Mouse (Mus musculus) MEL (cell line): ENCODE data around the gene Tanc1. TPM values are rescaled to one million over a fixed set of nuclear protein-coding genes. Genes with fewer than 3 reads are reported as not detected.

Experiments
- DNase-seq: peaks from one replicate; pipeline ENCODE4 v3.0.0; 2011; ENCODE audit warnings: low read depth, low spot score
- H3K27ac ChIP-seq: 2 replicates; pipeline ENCODE4 v1.5.1; 2012; ENCODE audit warnings: low read depth, mild to moderate bottlenecking, control low read depth, low read length, moderate library complexity; ENCODE audit not compliant: control insufficient read depth
- H3K27me3 ChIP-seq, 2 experiments: fragments of 150-350 bp in 1 of 2; sonication (generic) in 1 of 2; 2 replicates each; pipeline ENCODE4 v1.6.1; 2012; ENCODE audit warnings: low read length in 2 of 2, mild to moderate bottlenecking in 2 of 2, improper control_type of control experiment in 1 of 2, moderate library complexity in 1 of 2; ENCODE audit not compliant: insufficient read depth in 2 of 2, control insufficient read depth in 1 of 2
- H3K36me3 ChIP-seq, 2 experiments: 2 replicates each; pipeline ENCODE4 v1.6.1; 2012 to 2014; ENCODE audit warnings: low read length in 2 of 2, improper control_type of control experiment in 1 of 2, inconsistent platforms in 1 of 2, mild to moderate bottlenecking in 1 of 2; ENCODE audit not compliant: insufficient read depth in 2 of 2, control insufficient read depth in 1 of 2
- H3K4me1 ChIP-seq, 2 experiments: fragments of 150-350 bp in 1 of 2; sonication (generic) in 1 of 2; 2 replicates each; pipeline ENCODE4 v1.6.1; 2012; ENCODE audit warnings: low read length in 2 of 2, improper control_type of control experiment in 1 of 2, mild to moderate bottlenecking in 1 of 2; ENCODE audit not compliant: insufficient read depth in 2 of 2, control insufficient read depth in 1 of 2
- H3K4me3 ChIP-seq, 2 experiments: fragments of 150-350 bp in 1 of 2; sonication (generic) in 1 of 2; 2 replicates each; pipeline ENCODE4 v1.5.1; 2012; ENCODE audit warnings: low read depth in 2 of 2, low read length in 2 of 2, mild to moderate bottlenecking in 2 of 2, moderate library complexity in 2 of 2, control low read depth in 1 of 2, improper control_type of control experiment in 1 of 2; ENCODE audit not compliant: control insufficient read depth in 1 of 2, insufficient read depth in 1 of 2
- H3K79me2 ChIP-seq: 2 replicates; pipeline ENCODE4 v1.6.1; 2012; ENCODE audit warnings: mild to moderate bottlenecking, low read length, moderate library complexity; ENCODE audit not compliant: control insufficient read depth, poor library complexity, insufficient read depth
- H3K9ac ChIP-seq: 2 replicates; pipeline ENCODE4 v1.6.1; 2012; ENCODE audit warnings: low read depth, mild to moderate bottlenecking, control low read depth, low read length, moderate library complexity; ENCODE audit not compliant: control insufficient read depth, poor library complexity, severe bottlenecking
- H3K9me3 ChIP-seq: fragments of 150-350 bp; sonication (generic); replicated peaks from 2 replicates; pipeline ENCODE4 v1.6.1; 2012; ENCODE audit warnings: mild to moderate bottlenecking, low read length, improper control_type of control experiment, moderate library complexity; ENCODE audit not compliant: insufficient read depth
- BHLHE40 ChIP-seq: IDR thresholded peaks from 2 replicates; pipeline ENCODE4 v1.6.1; 2012; ENCODE audit warnings: low read depth, mild to moderate bottlenecking, inconsistent platforms, low read length, improper control_type of control experiment, borderline replicate concordance
- CHD1 ChIP-seq: IDR thresholded peaks from 2 replicates; pipeline ENCODE4 v1.6.1; 2012; ENCODE audit warnings: low read depth, mild to moderate bottlenecking, inconsistent platforms, low read length, improper control_type of control experiment
- CHD2 ChIP-seq: IDR thresholded peaks from 2 replicates; pipeline ENCODE4 v1.6.1; 2011; ENCODE audit warnings: low read length, improper control_type of control experiment
- CTCF ChIP-seq, 3 experiments: IDR thresholded peaks in 2 of 3; conservative IDR thresholded peaks in 1 of 3; 2 replicates each; pipeline ENCODE4 v1.5.1; 2011 to 2012; ENCODE audit warnings: low read length in 3 of 3, low read depth in 2 of 3, mild to moderate bottlenecking in 2 of 3, improper control_type of control experiment in 1 of 3, inconsistent platforms in 1 of 3, mixed read lengths in 1 of 3, moderate library complexity in 1 of 3; ENCODE audit not compliant: control insufficient read depth in 1 of 3, insufficient read depth in 1 of 3, poor library complexity in 1 of 3, severe bottlenecking in 1 of 3
- ETS1 ChIP-seq: IDR thresholded peaks from 2 replicates; pipeline ENCODE4 v1.6.1; 2012; ENCODE audit warnings: low read depth, mild to moderate bottlenecking, inconsistent platforms, low read length, improper control_type of control experiment, moderate library complexity
- JUND ChIP-seq: IDR thresholded peaks from 2 replicates; pipeline ENCODE4 v1.6.1; 2011; ENCODE audit warnings: low read depth, mild to moderate bottlenecking, improper control_type of control experiment, low read length
- MAFK ChIP-seq: IDR thresholded peaks from 2 replicates; pipeline ENCODE4 v1.6.1; 2011; ENCODE audit warnings: low read depth, mild to moderate bottlenecking, low read length, improper control_type of control experiment, borderline replicate concordance
- MAX ChIP-seq: IDR thresholded peaks from 2 replicates; pipeline ENCODE4 v1.6.1; 2011; ENCODE audit warnings: low read length, improper control_type of control experiment
- MAZ ChIP-seq: IDR thresholded peaks from 2 replicates; pipeline ENCODE4 v1.6.1; 2012; ENCODE audit warnings: low read depth, mild to moderate bottlenecking, inconsistent platforms, low read length, improper control_type of control experiment
- MEF2A ChIP-seq: IDR thresholded peaks from 2 replicates; pipeline ENCODE4 v1.6.1; 2014; ENCODE audit warnings: low read depth, mild to moderate bottlenecking, inconsistent platforms, low read length, improper control_type of control experiment; ENCODE audit not compliant: poor library complexity, insufficient replicate concordance, severe bottlenecking; ENCODE audit errors: extremely low read depth
- MYC ChIP-seq: IDR thresholded peaks from 2 replicates; pipeline ENCODE4 v1.6.1; 2011; ENCODE audit warnings: low read depth, mild to moderate bottlenecking, low read length, improper control_type of control experiment, moderate library complexity
- POLR2A ChIP-seq, 2 experiments: IDR thresholded peaks; 2 replicates each; pipeline ENCODE4 v1.6.1; 2011 to 2012; ENCODE audit warnings: low read length in 2 of 2, mild to moderate bottlenecking in 2 of 2, control low read depth in 1 of 2, improper control_type of control experiment in 1 of 2, low read depth in 1 of 2, moderate library complexity in 1 of 2; ENCODE audit not compliant: control insufficient read depth in 1 of 2, insufficient read depth in 1 of 2, poor library complexity in 1 of 2
- POLR2AphosphoS2 ChIP-seq: IDR thresholded peaks from 2 replicates; pipeline ENCODE4 v1.6.1; 2011; ENCODE audit warnings: low read length, improper control_type of control experiment
- RAD21 ChIP-seq: IDR thresholded peaks from 2 replicates; pipeline ENCODE4 v1.6.1; 2011; ENCODE audit warnings: mild to moderate bottlenecking, low read depth, low read length, improper control_type of control experiment
- SIN3A ChIP-seq: IDR thresholded peaks from 2 replicates; pipeline ENCODE4 v1.6.1; 2012; ENCODE audit warnings: low read length, improper control_type of control experiment, inconsistent platforms
- TAL1 ChIP-seq: IDR thresholded peaks from 2 replicates; pipeline ENCODE4 v1.6.1; 2012; ENCODE audit warnings: mild to moderate bottlenecking, inconsistent platforms, low read length, moderate library complexity, mixed read lengths
- TBP ChIP-seq: IDR thresholded peaks from 2 replicates; pipeline ENCODE4 v1.8.0; 2011; ENCODE audit warnings: low read depth, low read length, improper control_type of control experiment
- TCF12 ChIP-seq: IDR thresholded peaks from 2 replicates; pipeline ENCODE4 v1.6.1; 2014; ENCODE audit warnings: low read depth, mild to moderate bottlenecking, inconsistent platforms, low read length, improper control_type of control experiment, moderate library complexity
- UBTF ChIP-seq: IDR thresholded peaks from 2 replicates; pipeline ENCODE4 v1.6.1; 2012; ENCODE audit warnings: low read depth, mild to moderate bottlenecking, inconsistent platforms, low read length, improper control_type of control experiment, moderate library complexity, borderline replicate concordance; ENCODE audit not compliant: insufficient read depth
- USF1 ChIP-seq: IDR thresholded peaks from 2 replicates; pipeline ENCODE4 v1.6.1; 2014; ENCODE audit warnings: low read depth, mild to moderate bottlenecking, inconsistent platforms, low read length, improper control_type of control experiment, moderate library complexity
- ZKSCAN1 ChIP-seq: IDR thresholded peaks from 2 replicates; pipeline ENCODE4 v1.6.1; 2012; ENCODE audit warnings: low read depth, mild to moderate bottlenecking, inconsistent platforms, low read length, improper control_type of control experiment, moderate library complexity
- ZMIZ1 ChIP-seq: IDR thresholded peaks from 2 replicates; pipeline ENCODE4 v1.6.1; 2012; ENCODE audit warnings: low read depth, mild to moderate bottlenecking, inconsistent platforms, low read length, improper control_type of control experiment, moderate library complexity
- polyA plus RNA-seq, 2 experiments: library from polyadenylated mRNA; stranded (reverse) in 1 of 2; unstranded in 1 of 2; fragments of >175 nt in 1 of 2; fragments of >200 nt in 1 of 2; gene quantifications; 2 replicates each; pipeline versions ENCODE4 v1.2.1 to v1.2.4; 2012; ENCODE audit warnings: low replicate concordance in 2 of 2, low read depth in 1 of 2; ENCODE audit not compliant: insufficient read length in 2 of 2, insufficient read depth in 1 of 2, missing spikeins in 1 of 2
- total RNA-seq: library from RNA; depleted of rRNA; stranded (reverse); fragments of 300-350 nt; gene quantifications from 2 replicates; pipeline ENCODE4 v1.2.3, GENCODE M21; 2012

The Tanc1 gene
- total and polyA plus RNA-seq, 3 experiments = 0.54 to 0.78 TPM; not detected in 1

GRCm38 (mm10) chr2:59688261-59689104, 76.6 kb downstream of the Tanc1 start:
- TF ChIP-seq BHLHE40 (no peak), TBP (no peak), SIN3A (no peak), CHD1 (no peak), TAL1 (no peak), MAX (no peak), CTCF (IDR thresholded peaks at IDR 0.05 in 2 of 3, conservative IDR thresholded peaks at IDR 0.05 in 1 of 3; ENCODE audit: control insufficient read depth in 1 of 3, insufficient read depth in 1 of 3, low read depth in 2 of 3, low read length in 3 of 3, poor library complexity in 1 of 3, severe bottlenecking in 1 of 3) (no peak), POLR2AphosphoS2 (no peak)
- no peaks in the 10 kb centered on the region; a peak in 1 of 4 replicates for H3K27me3 ChIP-seq
- DNase-seq = no peak
- no peak overlapping the region for H3K9ac ChIP-seq
- H3K36me3 ChIP-seq = no peaks in the 10 kb centered on the region
- H3K4me3 ChIP-seq = no peak overlapping the region
- H3K4me1 ChIP-seq = no peaks in the 10 kb centered on the region
- H3K27ac ChIP-seq = no peak overlapping the region
- no peaks in the 10 kb centered on the region for H3K79me2 ChIP-seq
- H3K9me3 ChIP-seq = no peaks in the 10 kb centered on the region

GRCm38 (mm10) chr2:59691112-59691511, 79.3 kb downstream of the Tanc1 start:
- TF ChIP-seq JUND = no peak
- TF ChIP-seq ETS1 = no peak
- no peak for TF ChIP-seq USF1
- TF ChIP-seq MAFK = no peak
- no peak for TF ChIP-seq CHD2
- TF ChIP-seq MEF2A = no peak
- no peak for TF ChIP-seq MAZ
- no peak for TF ChIP-seq TCF12
- TF ChIP-seq CTCF (IDR thresholded peaks at IDR 0.05 in 2 of 3, conservative IDR thresholded peaks at IDR 0.05 in 1 of 3; ENCODE audit: control insufficient read depth in 1 of 3, insufficient read depth in 1 of 3, low read depth in 2 of 3, low read length in 3 of 3, poor library complexity in 1 of 3, severe bottlenecking in 1 of 3) = no peak
- no peak for TF ChIP-seq MYC
- no peak for TF ChIP-seq ZMIZ1
- no peak for TF ChIP-seq ZKSCAN1
- no peak for TF ChIP-seq RAD21
- TF ChIP-seq CHD1 = no peak
- no peak for TF ChIP-seq UBTF
- no peak for TF ChIP-seq POLR2A (IDR thresholded peaks at IDR 0.05; ENCODE audit: control insufficient read depth in 1 of 2, insufficient read depth in 1 of 2, low read depth in 1 of 2, low read length in 2 of 2, poor library complexity in 1 of 2)
- H3K9me3 ChIP-seq = no peaks in the 10 kb centered on the region
- no peak overlapping the region for H3K9ac ChIP-seq
- no peaks in the 10 kb centered on the region for H3K79me2 ChIP-seq
- no peak for DNase-seq
- no peaks in the 10 kb centered on the region; a peak in 1 of 4 replicates for H3K27me3 ChIP-seq
- H3K27ac ChIP-seq = no peak overlapping the region
- H3K4me1 ChIP-seq = no peaks in the 10 kb centered on the region
- H3K4me3 ChIP-seq = no peak overlapping the region
- H3K36me3 ChIP-seq = no peaks in the 10 kb centered on the region
